Mouse (Mus musculus) hindbrain, postnatal 0 days (tissue): ENCODE measurements around the gene Stat6. TPM values are rescaled to one million over a fixed set of nuclear protein-coding genes. Genes with fewer than 3 reads are reported as not detected.
A peak's percentile ranks its signal among the peaks of the same experiment; 100 is the strongest.

Experiments
- ATAC-seq: fragments of 200-750 bp; cut with Nextera tagmentation; 2 replicates; pipeline ENCODE4 v1.8.0; 2017; ENCODE audit warnings: mild to moderate bottlenecking, moderate TSS enrichment, moderate library complexity
- DNase-seq: peaks from one replicate; pipeline ENCODE4 v3.0.0-alpha.2; 2015; ENCODE audit warnings: low spot score
- H3K27ac ChIP-seq: fragments of 300-500 bp; sonication (generic); 2 replicates; pipeline ENCODE4 v1.5.1; 2014; ENCODE audit warnings: mild to moderate bottlenecking
- H3K27me3 ChIP-seq: fragments of 300-500 bp; sonication (generic); 2 replicates; pipeline ENCODE4 v1.6.1; 2014; ENCODE audit warnings: low read length, mixed read lengths; ENCODE audit not compliant: insufficient read depth
- H3K36me3 ChIP-seq: fragments of 300-500 bp; sonication (generic); 2 replicates; pipeline ENCODE4 v1.6.1; 2014; ENCODE audit warnings: low read length, mixed read lengths; ENCODE audit not compliant: insufficient read depth
- H3K4me1 ChIP-seq: fragments of 300-500 bp; sonication (generic); 2 replicates; pipeline ENCODE4 v1.6.1; 2014; ENCODE audit warnings: antibody characterized with exemption, low read length, mixed read lengths; ENCODE audit not compliant: insufficient read depth
- H3K4me2 ChIP-seq: fragments of 300-500 bp; sonication (generic); 2 replicates; pipeline ENCODE4 v1.6.1; 2014; ENCODE audit warnings: low read depth, mild to moderate bottlenecking, low read length, moderate library complexity, mixed read lengths
- H3K4me3 ChIP-seq: fragments of 300-500 bp; sonication (generic); 2 replicates; pipeline ENCODE4 v1.5.1; 2014; ENCODE audit warnings: low read length
- H3K9ac ChIP-seq: fragments of 300-500 bp; sonication (generic); replicated peaks from 2 replicates; pipeline ENCODE4 v1.6.1; 2014; ENCODE audit warnings: mild to moderate bottlenecking, low read length, moderate library complexity, mixed read lengths
- H3K9me3 ChIP-seq: fragments of 300-500 bp; sonication (generic); 2 replicates; pipeline ENCODE4 v1.6.1; 2016; ENCODE audit warnings: low read length, mixed read lengths
- CTCF ChIP-seq: IDR thresholded peaks from 2 replicates; pipeline ENCODE4 v1.5.1; 2016; ENCODE audit warnings: antibody characterized with exemption, control low read depth, low read depth
- WGBS: fragments of 180-500 bp; shearing (Covaris S2); extraction: QIAGEN DNeasy Blood & Tissue Kit; methylation state at CpG from one replicate; pipeline ENCODE4 v1.1.7; 2014; 5-methylcytosine and 5-hydroxymethylcytosine counted together
- polyA plus RNA-seq: library from polyadenylated mRNA; unstranded; fragments of >200 nt; fragmentation: Nextera tagmentation; extraction: Ambion mirVana; gene quantifications from 2 replicates; pipeline ENCODE4 v1.2.1, GENCODE M21; 2015
- total RNA-seq: library from RNA; depleted of rRNA; stranded (reverse); fragments of >200 nt; gene quantifications from 2 replicates; pipeline ENCODE4 v1.2.3, GENCODE M21; 2014

Gene Stat6
- total and polyA plus RNA-seq, 2 experiments from 2014 or later, result 4.7 to 5.3 TPM

DNA sequence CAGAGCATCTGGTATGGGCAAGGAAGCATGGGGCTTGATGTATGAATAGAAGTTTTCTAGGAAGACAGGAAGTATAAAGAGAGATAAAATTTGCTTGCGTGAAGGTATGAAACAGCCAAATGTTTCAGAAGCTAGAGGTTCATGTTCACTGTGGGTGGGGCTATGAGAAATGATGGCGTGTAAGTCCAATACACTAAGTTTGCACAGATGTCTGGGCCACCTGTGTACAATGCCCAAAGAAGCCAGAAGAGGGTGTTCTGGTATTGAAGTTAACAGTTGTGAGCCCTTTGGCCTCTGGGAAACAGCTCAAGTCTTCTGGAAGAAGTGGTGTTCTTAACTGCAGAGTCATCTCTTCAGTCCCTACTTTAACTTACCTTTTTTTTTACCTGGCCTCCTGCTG lies 27.4 kb downstream of the Stat6 start:
- no peak overlapping the region for H3K4me3 ChIP-seq
- no peak overlapping the region for H3K27ac ChIP-seq
- WGBS, result 93% methylated on average over 2 of the region's 2 CpGs
- 0 out of 2 replicates have a peak, but pooled peaks cover 3% of the 10 kb centered on the region for H3K27me3 ChIP-seq
- no peak overlapping the region for H3K4me2 ChIP-seq
- TF ChIP-seq CTCF, result no peak
- ATAC-seq (no peak), DNase-seq (no peak)
- no peaks in the 10 kb centered on the region for H3K36me3 ChIP-seq
- H3K9me3 ChIP-seq, result no peaks in the 10 kb centered on the region
- peaks cover 9% of the 10 kb centered on the region for H3K4me1 ChIP-seq
- no peak overlapping the region for H3K9ac ChIP-seq

DNA sequence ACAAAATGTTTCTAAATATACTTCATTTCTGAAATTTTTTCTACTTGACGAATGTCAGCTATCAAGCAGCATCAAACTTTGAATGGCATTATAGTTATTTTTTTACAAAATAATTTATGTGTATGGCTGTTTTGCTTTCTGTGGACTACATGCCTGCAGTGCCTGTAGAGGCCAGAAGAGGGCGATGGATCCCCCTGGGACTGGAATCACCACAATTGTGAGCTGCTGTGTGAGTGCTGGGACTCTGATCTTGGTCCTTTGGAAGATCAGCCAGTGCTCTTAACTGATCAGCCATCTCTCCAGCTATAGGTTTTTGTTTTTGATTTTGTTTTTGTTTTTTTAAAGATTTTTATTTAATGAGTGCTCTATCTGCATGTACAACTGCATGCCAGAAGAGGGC lies 28.5 kb downstream of the Stat6 start:
- no peak for DNase-seq
- Histone ChIP-seq H3K36me3 (no peaks in the 10 kb centered on the region), H3K4me2 (no peak overlapping the region), H3K27ac (no peak overlapping the region), H3K9ac (no peak overlapping the region), H3K9me3 (no peaks in the 10 kb centered on the region), H3K27me3 (0 out of 2 replicates have a peak, but pooled peaks cover 3% of the 10 kb centered on the region), H3K4me1 (peaks cover 4% of the 10 kb centered on the region; the same call in 1 of the 2 replicates), H3K4me3 (no peak overlapping the region)
- WGBS, result 38% methylated on average over 2 of the region's 2 CpGs
- TF ChIP-seq CTCF, result peak; percentile 65
- no peak for ATAC-seq

DNA sequence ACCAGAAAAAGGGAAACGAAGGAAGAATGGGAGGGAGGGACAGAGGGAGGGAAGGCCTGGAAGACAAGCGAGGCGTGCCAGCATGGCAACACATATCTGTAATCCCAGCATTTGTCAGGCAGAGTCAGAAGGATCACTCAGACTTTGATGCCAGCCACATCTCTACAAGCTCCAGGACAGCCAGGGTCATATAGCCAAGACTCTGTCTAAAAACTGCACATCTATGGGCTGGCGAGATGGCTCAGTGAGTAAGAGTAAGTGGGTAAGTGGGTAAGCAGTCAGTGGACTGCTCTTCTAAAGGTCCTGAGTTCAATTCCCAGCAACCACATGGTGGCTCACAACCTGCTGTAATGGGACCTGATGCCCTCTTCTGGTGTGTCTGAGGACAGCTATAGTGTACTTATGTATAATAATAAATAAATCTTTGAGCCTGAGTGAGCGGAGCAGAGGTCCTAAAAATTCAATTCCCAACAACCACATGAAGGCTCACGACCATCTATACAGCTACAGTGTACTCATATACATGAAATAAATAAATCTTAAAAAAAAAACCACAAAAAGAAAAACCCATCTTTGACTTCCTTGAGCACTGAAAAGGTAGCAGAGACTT lies 31.4 kb downstream of the Stat6 start:
- H3K36me3 ChIP-seq, result no peaks in the 10 kb centered on the region
- H3K9me3 ChIP-seq, result no peaks in the 10 kb centered on the region
- H3K4me1 ChIP-seq, result no peaks in the 10 kb centered on the region; the same call in 1 of the 2 replicates
- H3K27me3 ChIP-seq, result no peaks in the 10 kb centered on the region
- no peak overlapping the region for H3K4me3 ChIP-seq
- no peak overlapping the region for H3K9ac ChIP-seq
- no peak overlapping the region for H3K27ac ChIP-seq
- no peak for TF ChIP-seq CTCF
- WGBS, result 95% methylated on average over 6 of the region's 6 CpGs
- no peak for DNase-seq
- H3K4me2 ChIP-seq, result no peak overlapping the region
- no peak for ATAC-seq

- no peaks in the 10 kb centered on the region for H3K9me3 ChIP-seq
- H3K36me3 ChIP-seq, result no peaks in the 10 kb centered on the region
- no peaks in the 10 kb centered on the region; the same call in 1 of the 2 replicates for H3K4me1 ChIP-seq
- ATAC-seq, result peak; percentile 56
- H3K27ac ChIP-seq, result 0 out of 2 replicates have a peak overlapping the region, but pooled peaks have one; percentile 8
- no peaks in the 10 kb centered on the region for H3K27me3 ChIP-seq
- peak; percentile 99 for TF ChIP-seq CTCF
- no peak overlapping the region for H3K4me2 ChIP-seq
- H3K4me3 ChIP-seq, result no peak overlapping the region
- DNase-seq, result peak; percentile 93
- WGBS, result 84% methylated on average over 8 of the region's 8 CpGs
- no peak overlapping the region for H3K9ac ChIP-seq
Observed at GRCm38 (mm10) chr10:127674794-127675522, 32.2 kb downstream of the Stat6 start.

DNA sequence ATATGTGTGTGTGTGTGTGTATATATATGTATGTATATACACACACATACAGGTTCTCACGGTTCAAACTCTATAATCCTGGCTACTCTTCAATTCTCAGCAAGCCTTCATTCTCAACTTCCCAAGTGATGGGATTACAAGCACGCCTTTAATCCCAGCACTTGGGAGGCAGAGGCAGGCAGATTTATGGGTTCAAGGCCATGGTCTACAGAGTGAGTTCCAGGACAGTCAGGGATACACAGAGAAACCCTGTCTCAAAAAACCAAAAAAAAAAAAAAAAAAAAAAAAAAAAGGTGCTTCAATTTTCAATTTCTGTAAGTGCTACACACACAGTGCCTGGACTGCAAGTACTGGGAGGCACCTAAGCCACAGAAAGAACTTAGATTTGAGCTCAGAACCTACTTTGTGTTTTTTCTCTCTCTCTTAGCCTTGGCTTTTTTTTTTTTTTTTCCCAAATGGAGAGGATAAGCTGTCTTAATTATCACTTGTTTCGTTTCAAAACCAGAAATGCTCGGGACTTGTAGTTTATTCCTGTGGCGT lies 33.1 kb downstream of the Stat6 start:
- no peak for ATAC-seq
- WGBS, result 49% methylated on average over 5 of the region's 5 CpGs
- DNase-seq, result no peak
- H3K4me2 ChIP-seq, result peak overlapping the region; percentile 99
- TF ChIP-seq CTCF, result no peak
- H3K9me3 ChIP-seq, result no peaks in the 10 kb centered on the region
- H3K27me3 ChIP-seq, result no peaks in the 10 kb centered on the region
- H3K4me1 ChIP-seq, result no peaks in the 10 kb centered on the region; the same call in 1 of the 2 replicates
- peak overlapping the region; percentile 78 for H3K4me3 ChIP-seq
- H3K27ac ChIP-seq, result 0 out of 2 replicates have a peak overlapping the region, but pooled peaks have one; percentile 48
- no peaks in the 10 kb centered on the region for H3K36me3 ChIP-seq
- H3K9ac ChIP-seq, result peak overlapping the region; percentile 35

GRCm38 (mm10) chr10:127676691-127677548 lies 34.1 kb downstream of the Stat6 start:
- WGBS, result under 1% methylated on average over 56 of the region's 71 CpGs

More at GRCm38 (mm10) chr10:127676691-127677548, 34.1 kb downstream of the Stat6 start:
- Histone ChIP-seq H3K9ac (peak overlapping the region; percentile 67), H3K27me3 (no peaks in the 10 kb centered on the region), H3K4me2 (peak overlapping the region; percentile 99), H3K9me3 (no peaks in the 10 kb centered on the region), H3K4me1 (no peaks in the 10 kb centered on the region; the same call in 1 of the 2 replicates), H3K27ac (peak overlapping the region; percentile 48; the same call in 1 of the 2 replicates), H3K4me3 (peak overlapping the region; percentile 78), H3K36me3 (no peaks in the 10 kb centered on the region)
- ATAC-seq (peak; percentile 98), DNase-seq (peak; percentile 99)
- TF ChIP-seq CTCF, result no peak
